Mouse (Mus musculus) G1E (cell line): ENCODE results near the gene Nsmce4a.

Source experiments
- CTCF ChIP-seq: IDR thresholded peaks from 2 replicates; pipeline ENCODE4 v1.5.1; 2012; ENCODE audit warnings: low read depth, low read length, inconsistent platforms, mixed read lengths
- GATA1 ChIP-seq: IDR thresholded peaks from 2 replicates; pipeline ENCODE4 v1.6.1; 2012; ENCODE audit warnings: borderline replicate concordance, low read length, inconsistent platforms, mixed read lengths
- GATA2 ChIP-seq: IDR thresholded peaks from 2 replicates; pipeline ENCODE4 v1.6.1; 2012; ENCODE audit warnings: low read depth, low read length, inconsistent platforms, borderline replicate concordance
- POLR2AphosphoS5 ChIP-seq: IDR thresholded peaks from 2 replicates; pipeline ENCODE4 v1.6.1; 2012; ENCODE audit warnings: low read depth, low read length, inconsistent platforms; ENCODE audit not compliant: insufficient replicate concordance

- TF ChIP-seq CTCF = no peak
- TF ChIP-seq GATA2 = no peak
- TF ChIP-seq POLR2AphosphoS5 = no peak
- TF ChIP-seq GATA1 = no peak
Observed at GRCm38 (mm10) chr7:130621953-130622352, 49.0 kb upstream of the Nsmce4a start.
